Mouse (Mus musculus): ENCODE results near the gene Tlx2. TPM values are rescaled to one million over a fixed set of nuclear protein-coding genes. Genes with fewer than 3 reads are reported as not detected.

Tlx2 gene
- 0.79 TPM in 1 of 2 replicates, not detected in the other for polyA plus RNA-seq (2016; fragmentation: Nextera tagmentation; extraction: Ambion mirVana)

DNA sequence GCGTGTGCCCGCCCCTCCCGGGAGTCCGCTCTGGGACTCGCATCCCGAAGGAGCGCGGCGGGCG lies at the start of gene Tlx2:
Gene Tlx2, minus strand, starts transcription at position 47 of the 64 bp plus-strand sequence.
- Histone ChIP-seq H3K4me3 (peak within 1 kb of the TSS; percentile 41), H3K36me3 (no peaks in the 10 kb centered on the region), H3K4me1 (peaks cover 37% of the 10 kb centered on the region), H3K27me3 (ENCODE audit: low read depth, poor library complexity, severe bottlenecking) (peaks cover 100% of the 10 kb centered on the region), H3K9me3 (replicated peaks) (no peaks in the 10 kb centered on the region), H3K27ac (replicated peaks) (no peak within 1 kb of the TSS)
- WGBS, result 0% methylated on average over 10 of the region's 10 CpGs
- DNase-seq (ENCODE audit: low spot score), result no peak

- 87% methylated on average over 7 of the region's 7 CpGs for WGBS
- DNase-seq (ENCODE audit: low spot score), result no peak
- peak overlapping the region; percentile 99 for H3K27ac ChIP-seq (replicated peaks)
- peaks cover 46% of the 10 kb centered on the region for H3K36me3 ChIP-seq
- H3K27me3 ChIP-seq (ENCODE audit: low read depth, poor library complexity, severe bottlenecking), result no peaks in the 10 kb centered on the region
- peak overlapping the region; percentile 89 for H3K4me3 ChIP-seq
- no peaks in the 10 kb centered on the region for H3K9me3 ChIP-seq (replicated peaks)
- peaks cover 80% of the 10 kb centered on the region for H3K4me1 ChIP-seq
Observed at GRCm38 (mm10) chr6:83119734-83120051, 49.6 kb upstream of the Tlx2 start.

GRCm38 (mm10) chr6:83118825-83119733 lies 49.0 kb upstream of the Tlx2 start:
- no peak for DNase-seq (ENCODE audit: low spot score)
- no peaks in the 10 kb centered on the region for H3K9me3 ChIP-seq (replicated peaks)
- H3K36me3 ChIP-seq, result peaks cover 46% of the 10 kb centered on the region
- peak overlapping the region; percentile 89; the same call in 1 of the 2 replicates for H3K4me3 ChIP-seq
- H3K27ac ChIP-seq (replicated peaks), result peak overlapping the region; percentile 99
- H3K4me1 ChIP-seq, result peaks cover 80% of the 10 kb centered on the region
- WGBS, result 90% methylated on average over 14 of the region's 14 CpGs
- no peaks in the 10 kb centered on the region for H3K27me3 ChIP-seq (ENCODE audit: low read depth, poor library complexity, severe bottlenecking)

GRCm38 (mm10) chr6:83118369-83118768 lies 48.3 kb upstream of the Tlx2 start:
- Histone ChIP-seq H3K36me3 (peaks cover 41% of the 10 kb centered on the region), H3K4me1 (peaks cover 73% of the 10 kb centered on the region), H3K4me3 (peak overlapping the region; percentile 89; the same call in 1 of the 2 replicates), H3K27ac (replicated peaks) (no peak overlapping the region), H3K9me3 (replicated peaks) (no peaks in the 10 kb centered on the region), H3K27me3 (ENCODE audit: low read depth, poor library complexity, severe bottlenecking) (no peaks in the 10 kb centered on the region)
- DNase-seq (ENCODE audit: low spot score), result no peak
- 89% methylated on average over 11 of the region's 11 CpGs for WGBS

DNA sequence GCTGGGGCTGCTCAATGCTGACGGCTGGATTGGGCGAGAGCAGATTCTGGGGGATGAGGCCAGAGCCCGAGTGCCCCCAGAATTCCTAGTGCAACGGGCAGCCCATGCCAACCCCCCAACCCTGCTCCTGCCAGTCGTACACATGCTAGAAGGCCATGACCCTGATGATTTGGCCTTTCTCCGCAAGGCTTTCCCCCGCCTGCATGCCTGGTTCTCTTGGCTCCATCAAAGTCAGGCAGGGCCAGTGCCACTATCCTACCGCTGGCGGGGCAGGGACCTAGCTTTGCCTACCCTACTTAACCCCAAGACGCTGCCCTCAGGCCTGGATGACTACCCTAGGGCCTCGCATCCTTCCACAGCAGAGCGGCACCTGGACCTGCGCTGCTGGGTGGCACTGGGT lies 47.5 kb upstream of the Tlx2 start:
- Histone ChIP-seq H3K4me1 (peaks cover 65% of the 10 kb centered on the region), H3K9me3 (replicated peaks) (no peaks in the 10 kb centered on the region), H3K27ac (replicated peaks) (0 out of 2 replicates have a peak overlapping the region, but pooled peaks have one; percentile 10), H3K36me3 (peaks cover 34% of the 10 kb centered on the region), H3K4me3 (peak overlapping the region; percentile 89; the same call in 1 of the 2 replicates), H3K27me3 (ENCODE audit: low read depth, poor library complexity, severe bottlenecking) (no peaks in the 10 kb centered on the region)
- WGBS, result 88% methylated on average over 13 of the region's 13 CpGs
- no peak for DNase-seq (ENCODE audit: low spot score)

DNA sequence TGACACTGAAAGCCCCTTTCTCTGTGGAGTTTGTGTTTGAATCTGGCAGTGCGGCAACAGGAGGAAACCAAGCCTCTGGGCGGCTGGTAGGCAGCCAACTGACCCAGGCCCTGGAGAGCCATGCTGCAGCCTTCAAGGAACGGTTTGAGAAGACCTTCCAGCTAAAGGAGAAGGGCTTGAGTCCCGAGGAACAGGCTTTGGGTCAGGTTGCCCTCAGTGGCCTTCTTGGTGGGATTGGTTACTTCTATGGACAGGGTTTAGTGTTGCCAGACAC lies 47.0 kb upstream of the Tlx2 start:
- H3K9me3 ChIP-seq (replicated peaks), result no peaks in the 10 kb centered on the region
- DNase-seq (ENCODE audit: low spot score), result no peak
- peak overlapping the region; percentile 7; the same call in 1 of the 2 replicates for H3K27ac ChIP-seq (replicated peaks)
- H3K4me1 ChIP-seq, result peaks cover 60% of the 10 kb centered on the region
- peak overlapping the region; percentile 89 for H3K4me3 ChIP-seq
- no peaks in the 10 kb centered on the region for H3K27me3 ChIP-seq (ENCODE audit: low read depth, poor library complexity, severe bottlenecking)
- WGBS, result 91% methylated on average over 4 of the region's 4 CpGs
- peaks cover 34% of the 10 kb centered on the region for H3K36me3 ChIP-seq

DNA sequence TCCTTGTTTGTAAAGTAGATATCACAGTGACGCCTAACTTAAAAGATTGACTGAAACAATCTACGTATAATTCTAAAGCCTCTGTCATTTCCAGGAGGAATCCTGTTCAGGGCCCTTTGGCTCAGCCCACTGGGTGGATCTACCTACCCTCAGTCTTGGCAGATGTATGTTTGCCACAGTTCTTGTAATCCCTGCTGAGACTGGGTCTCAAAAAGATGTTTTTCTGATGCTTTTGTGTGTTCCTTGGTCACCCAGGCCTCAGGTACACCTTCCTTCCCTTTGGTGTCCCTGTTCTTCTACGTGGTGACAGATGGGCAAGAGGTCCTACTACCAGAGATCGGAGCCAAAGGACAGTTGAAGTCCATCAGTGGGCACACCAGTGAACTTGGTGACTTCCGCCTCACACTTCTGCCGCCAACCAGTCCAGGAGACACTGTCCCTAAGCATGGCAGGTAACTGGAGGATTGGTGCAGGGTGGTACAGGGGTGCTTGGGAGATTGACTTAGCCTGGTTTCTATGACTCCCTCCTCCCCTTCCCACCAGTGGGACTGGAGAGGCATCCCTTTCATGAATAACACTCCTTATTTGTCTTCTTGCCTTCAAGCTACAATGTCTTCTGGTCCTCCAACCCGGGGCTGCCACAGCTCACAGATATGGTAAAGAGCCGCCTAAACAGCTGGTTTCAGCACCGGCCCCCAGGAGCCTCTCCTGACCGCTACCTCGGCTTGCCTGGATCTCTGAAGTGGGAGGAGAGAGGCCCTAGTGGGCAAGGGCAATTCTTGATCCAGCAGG lies 46.5 kb upstream of the Tlx2 start:
- no peaks in the 10 kb centered on the region for H3K27me3 ChIP-seq (ENCODE audit: low read depth, poor library complexity, severe bottlenecking)
- H3K4me1 ChIP-seq, result peaks cover 55% of the 10 kb centered on the region
- WGBS, result 84% methylated on average over 11 of the region's 11 CpGs
- no peaks in the 10 kb centered on the region for H3K9me3 ChIP-seq (replicated peaks)
- peaks cover 34% of the 10 kb centered on the region for H3K36me3 ChIP-seq
- no peak for DNase-seq (ENCODE audit: low spot score)
- H3K4me3 ChIP-seq, result peak overlapping the region; percentile 89
- H3K27ac ChIP-seq (replicated peaks), result peak overlapping the region; percentile 90; the same call in 1 of the 2 replicates

GRCm38 (mm10) chr6:83115682-83116372 lies 45.7 kb upstream of the Tlx2 start:
- Histone ChIP-seq H3K27me3 (ENCODE audit: low read depth, poor library complexity, severe bottlenecking) (no peaks in the 10 kb centered on the region), H3K27ac (replicated peaks) (peak overlapping the region; percentile 90), H3K9me3 (replicated peaks) (no peaks in the 10 kb centered on the region), H3K4me1 (peaks cover 55% of the 10 kb centered on the region), H3K4me3 (peak overlapping the region; percentile 89), H3K36me3 (peaks cover 41% of the 10 kb centered on the region)
- no peak for DNase-seq (ENCODE audit: low spot score)
- 2% methylated on average over 44 of the region's 48 CpGs for WGBS

GRCm38 (mm10) chr6:83115011-83115671 lies 45.0 kb upstream of the Tlx2 start, which contains the start of gene Mogs:
Mogs (plus strand) TSS chr6:83115496.
- peak within 1 kb of the TSS; percentile 90 for H3K27ac ChIP-seq (replicated peaks)
- H3K36me3 ChIP-seq, result peaks cover 47% of the 10 kb centered on the region
- peak within 1 kb of the TSS; percentile 89 for H3K4me3 ChIP-seq
- WGBS, result 1% methylated on average over 49 of the region's 58 CpGs
- H3K4me1 ChIP-seq, result peaks cover 53% of the 10 kb centered on the region
- no peaks in the 10 kb centered on the region for H3K9me3 ChIP-seq (replicated peaks)
- DNase-seq (ENCODE audit: low spot score), result peak; percentile 95
- H3K27me3 ChIP-seq (ENCODE audit: low read depth, poor library complexity, severe bottlenecking), result no peaks in the 10 kb centered on the region

- Histone ChIP-seq H3K4me3 (no peak overlapping the region), H3K9me3 (replicated peaks) (no peaks in the 10 kb centered on the region), H3K36me3 (peaks cover 21% of the 10 kb centered on the region), H3K27ac (replicated peaks) (no peak overlapping the region), H3K27me3 (ENCODE audit: low read depth, poor library complexity, severe bottlenecking) (no peaks in the 10 kb centered on the region), H3K4me1 (peaks cover 50% of the 10 kb centered on the region)
- DNase-seq (ENCODE audit: low spot score), result no peak
- WGBS, result 90% methylated on average over 4 of the region's 4 CpGs
Observed at GRCm38 (mm10) chr6:83111510-83112136, 41.5 kb upstream of the Tlx2 start.

GRCm38 (mm10) chr6:83108762-83109668 lies 38.9 kb upstream of the Tlx2 start, which contains the start of gene Mrpl53:
Mrpl53 (plus strand) TSS chr6:83109040.
- Histone ChIP-seq H3K36me3 (peaks cover 29% of the 10 kb centered on the region), H3K27ac (replicated peaks) (peak within 1 kb of the TSS; percentile 88), H3K4me1 (peaks cover 27% of the 10 kb centered on the region), H3K9me3 (replicated peaks) (no peaks in the 10 kb centered on the region), H3K4me3 (peak within 1 kb of the TSS; percentile 77), H3K27me3 (ENCODE audit: low read depth, poor library complexity, severe bottlenecking) (no peaks in the 10 kb centered on the region)
- DNase-seq (ENCODE audit: low spot score), result peak; percentile 83
- WGBS, result under 1% methylated on average over 76 of the region's 76 CpGs
